Mouse (Mus musculus): ENCODE measurements around the gene Elmo1.

DNA sequence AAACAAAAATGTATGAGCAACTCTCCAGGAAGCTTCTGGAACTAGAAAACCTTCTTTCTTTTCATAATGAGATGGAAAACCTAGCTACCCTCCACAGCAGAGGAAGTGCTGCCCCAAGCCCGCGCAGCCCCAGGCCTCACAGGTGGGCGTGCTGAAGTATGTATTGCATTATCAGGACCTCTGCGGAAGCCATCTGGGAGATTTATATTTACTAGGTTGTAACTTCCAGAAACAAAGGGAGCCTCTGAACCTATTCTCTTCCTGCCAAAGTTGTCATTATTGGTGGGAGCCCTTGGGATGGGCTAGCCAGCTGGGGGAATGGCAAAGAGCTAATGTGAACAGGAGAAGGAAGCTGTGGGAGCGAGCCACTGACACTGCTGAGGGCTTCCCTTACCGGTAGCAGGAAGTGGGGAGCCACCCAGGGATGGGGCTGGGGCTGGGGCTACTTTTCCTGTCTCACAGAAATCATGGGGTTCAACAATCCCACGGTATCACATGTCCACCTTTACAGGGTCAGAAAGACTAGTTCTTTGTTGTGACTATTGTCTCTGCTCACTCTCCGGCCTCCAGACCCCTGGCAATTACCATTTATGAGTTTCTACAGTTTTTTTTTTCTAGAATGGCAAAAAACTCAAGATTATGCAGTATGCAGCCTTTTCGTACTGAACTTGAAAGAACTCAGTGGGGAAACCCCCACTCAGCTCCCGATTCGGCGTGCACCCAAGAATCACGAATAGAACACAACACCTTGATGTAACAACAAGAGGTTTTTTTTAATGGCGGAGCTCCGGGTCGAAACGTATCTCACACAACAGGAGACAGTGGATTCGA is 44.2 kb downstream of the Elmo1 start:
- TF ChIP-seq CTCF (IDR thresholded peaks at IDR 0.05; ENCODE audit: control insufficient read depth, insufficient read depth, insufficient read length) (no peak), CEBPB (IDR thresholded peaks at IDR 0.05; ENCODE audit: low read depth) (no peak), MYOG (IDR thresholded peaks at IDR 0.05; ENCODE audit: control insufficient read depth, extremely low read depth, insufficient read length) (no peak), MAX (IDR thresholded peaks at IDR 0.05) (no peak)

Measured in C2C12 (cell line).